Mouse (Mus musculus) liver, postnatal 0 days (tissue): ENCODE results near the gene 4933428G20Rik.

Experiments used
- CTCF ChIP-seq: sonication (generic); IDR thresholded peaks from 2 replicates; pipeline ENCODE4 v1.5.1; 2016; ENCODE audit warnings: antibody characterized with exemption, low read depth
- EP300 ChIP-seq: IDR thresholded peaks from 2 replicates; pipeline ENCODE4 v1.6.1; 2016; ENCODE audit warnings: antibody characterized with exemption, low read depth, mild to moderate bottlenecking

DNA sequence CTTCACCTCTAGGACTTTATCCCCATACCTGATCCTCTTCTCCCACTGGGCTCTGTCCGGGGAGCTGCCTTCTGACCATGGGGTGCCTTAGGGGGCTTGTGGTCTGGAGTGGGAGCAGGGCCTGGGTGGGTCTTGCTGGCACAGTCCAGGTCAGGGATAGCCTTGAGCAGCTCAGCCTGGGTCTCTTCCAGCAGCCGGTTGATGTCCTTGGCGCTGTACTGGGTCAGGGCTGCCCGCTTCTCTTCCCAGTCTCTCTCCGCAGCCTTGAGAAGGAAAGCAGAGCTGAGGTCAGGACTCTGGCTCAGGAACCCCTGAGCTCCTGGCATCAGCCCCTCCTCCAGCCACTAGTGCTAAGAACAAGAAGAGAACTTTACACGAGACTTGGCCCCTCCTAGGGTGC, 25.2 kb upstream of the 4933428G20Rik start:
- no peak for TF ChIP-seq CTCF
- no peak for TF ChIP-seq EP300
